In the genomic region with DNA sequence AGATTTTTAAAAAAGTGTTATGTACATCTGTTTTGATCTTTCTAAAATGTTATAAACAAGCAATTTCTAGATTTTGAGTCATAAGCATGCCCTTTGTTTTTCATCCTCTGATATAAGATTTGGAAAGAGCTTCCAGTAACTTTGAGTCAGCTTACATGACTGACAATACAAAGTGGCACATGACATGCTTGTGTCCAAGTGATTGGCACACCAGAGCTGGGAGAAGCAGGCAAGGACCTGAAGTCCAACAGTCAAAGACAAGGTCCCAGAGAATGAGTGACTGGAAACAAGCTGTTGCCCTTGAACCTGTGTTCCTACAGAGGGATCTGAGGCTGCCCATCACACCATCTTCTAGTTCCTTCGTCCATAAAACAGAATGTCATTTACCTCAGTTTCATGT, we compare ENCODE assay signal across 15 mouse cellular contexts.
DNase-seq lines count a peak whose midpoint lies in the region; TF ChIP-seq lines count a peak whose summit lies in the region.
"Had no signal": no experiment of that assay in that cellular context is flagged by ENCODE, and none has a peak within 500 bp of the region (broad histone marks: within the 10 kb centered on the region; RNA-seq: fewer than 3 reads in every experiment).

No protein-coding gene starts in this region.

- H3K79me2 ChIP-seq in liver, adult 2 months (ENCODE audit: control insufficient read depth, insufficient read depth, low read length), result no peaks in the 10 kb centered on the region

- WGBS in cerebellum, adult 2 months, result 83% methylated on average over 1 of the region's 1 CpGs
- 82% methylated on average over 1 of the region's 1 CpGs for WGBS in liver, adult 2 months
- 82% methylated on average over 1 of the region's 1 CpGs for WGBS in embryonic facial prominence, embryonic 10.5 days

- TF ChIP-seq POLR2A in cerebellum, adult 2 months (IDR thresholded peaks at IDR 0.05; ENCODE audit: borderline replicate concordance, insufficient read depth, low read length), result no peak
- TF ChIP-seq POLR2A in liver, adult 2 months (IDR thresholded peaks at IDR 0.05; ENCODE audit: extremely low read depth, insufficient read depth, low read length), result no peak

- peak; percentile 1 to 6 for DNase-seq in cerebellum, postnatal 14 days
- DNase-seq in cerebellum, adult 2 months, result no peak
- DNase-seq in liver, adult 2 months (ENCODE audit: extremely low read depth, low read depth, low spot score), result peak; percentile 46
- DNase-seq in liver (no peak), MN1 (ENCODE audit: low spot score) (no peak)
- no peak for DNase-seq in embryonic facial prominence, embryonic 10.5 days (ENCODE audit: low spot score)
- DNase-seq in kidney, postnatal 10 days, result peak; percentile 10
- no peak for DNase-seq in ovary, adult 18-20 months (ENCODE audit: low spot score)
- DNase-seq: gastrocnemius, postnatal 36 days; left cerebral cortex, postnatal 4 days; right cerebral cortex, postnatal 4 days had no signal

- no peaks in the 10 kb centered on the region for H3K27me3 ChIP-seq in cerebellum, adult 2 months (ENCODE audit: control insufficient read depth, insufficient read depth, low read length)
- no peaks in the 10 kb centered on the region for H3K27me3 ChIP-seq in liver, adult 2 months (ENCODE audit: control insufficient read depth, insufficient read depth, low read length)
- no peaks in the 10 kb centered on the region for H3K27me3 ChIP-seq in embryonic facial prominence, embryonic 10.5 days (replicated peaks; ENCODE audit: low read depth, poor library complexity, severe bottlenecking)
- H3K27me3 ChIP-seq: hindbrain, embryonic 13.5 days; intestine, embryonic 15.5 days; liver, embryonic 15.5 days; midbrain, embryonic 15.5 days had no signal

- no peaks in the 10 kb centered on the region for H3K9me3 ChIP-seq in embryonic facial prominence, embryonic 10.5 days
- H3K9me3 ChIP-seq: hindbrain, embryonic 13.5 days; intestine, embryonic 15.5 days; liver, embryonic 15.5 days; midbrain, embryonic 15.5 days had no signal

- no peaks in the 10 kb centered on the region for H3K4me1 ChIP-seq in cerebellum, adult 2 months (ENCODE audit: control insufficient read depth, insufficient read depth, low read length)
- no peaks in the 10 kb centered on the region for H3K4me1 ChIP-seq in liver, adult 2 months (ENCODE audit: control insufficient read depth, insufficient read depth, low read length)
- no peaks in the 10 kb centered on the region for H3K4me1 ChIP-seq in embryonic facial prominence, embryonic 10.5 days
- H3K4me1 ChIP-seq: hindbrain, embryonic 13.5 days; intestine, embryonic 15.5 days; liver, embryonic 15.5 days; midbrain, embryonic 15.5 days had no signal

- H3K4me3 ChIP-seq in cerebellum, adult 2 months (replicated peaks; ENCODE audit: insufficient read depth, low read depth, low read length), result no peak overlapping the region
- no peak overlapping the region for H3K4me3 ChIP-seq in liver, adult 2 months (ENCODE audit: insufficient read depth, low read depth, low read length)
- no peak overlapping the region for H3K4me3 ChIP-seq in embryonic facial prominence, embryonic 10.5 days
- H3K4me3 ChIP-seq: hindbrain, embryonic 13.5 days; intestine, embryonic 15.5 days; liver, embryonic 15.5 days; midbrain, embryonic 15.5 days had no signal

- TF ChIP-seq CTCF in cerebellum, adult 2 months (IDR thresholded peaks at IDR 0.05; ENCODE audit: borderline replicate concordance, insufficient read depth, low read depth, low read length), result no peak
- TF ChIP-seq CTCF in liver, adult 2 months (IDR thresholded peaks at IDR 0.05; ENCODE audit: low read depth, low read length), result no peak

- H3K9ac ChIP-seq in liver, adult 2 months (ENCODE audit: low read depth, low read length), result no peak overlapping the region
- H3K9ac ChIP-seq: hindbrain, embryonic 13.5 days; intestine, embryonic 15.5 days; liver, embryonic 15.5 days; midbrain, embryonic 15.5 days had no signal

- no peak overlapping the region for H3K27ac ChIP-seq in cerebellum, adult 2 months (ENCODE audit: insufficient read depth, low read length)
- H3K27ac ChIP-seq in liver, adult 2 months (replicated peaks; ENCODE audit: insufficient read depth, low read depth, low read length), result no peak overlapping the region
- H3K27ac ChIP-seq in embryonic facial prominence, embryonic 10.5 days (replicated peaks), result peak overlapping the region; percentile 24; the same call in 1 of the 2 replicates
- H3K27ac ChIP-seq: hindbrain, embryonic 13.5 days; intestine, embryonic 15.5 days; liver, embryonic 15.5 days; midbrain, embryonic 15.5 days had no signal

- H3K36me3 ChIP-seq in liver, adult 2 months (ENCODE audit: control insufficient read depth, insufficient read depth, low read length), result no peaks in the 10 kb centered on the region
- H3K36me3 ChIP-seq in embryonic facial prominence, embryonic 10.5 days (replicated peaks), result no peaks in the 10 kb centered on the region
- H3K36me3 ChIP-seq: hindbrain, embryonic 13.5 days; intestine, embryonic 15.5 days; liver, embryonic 15.5 days; midbrain, embryonic 15.5 days had no signal

Comparison
In these comparisons a context has a peak if more than half of its experiments do, and no peak if none do; other contexts are left out.
1. DNase-seq: peak in cerebellum, postnatal 14 days (2 of 2), liver, adult 2 months (single experiment) and kidney, postnatal 10 days (single experiment); none in cerebellum, adult 2 months (0 of 2), liver (single experiment), embryonic facial prominence, embryonic 10.5 days (single experiment), ovary, adult 18-20 months (single experiment) and MN1 (single experiment).